Mouse (Mus musculus): ENCODE data around the gene Hgd. TPM values are rescaled to one million over a fixed set of nuclear protein-coding genes. Genes with fewer than 3 reads are reported as not detected.

Gene Hgd
- polyA plus RNA-seq, 1 experiment: 0.08 TPM

DNA sequence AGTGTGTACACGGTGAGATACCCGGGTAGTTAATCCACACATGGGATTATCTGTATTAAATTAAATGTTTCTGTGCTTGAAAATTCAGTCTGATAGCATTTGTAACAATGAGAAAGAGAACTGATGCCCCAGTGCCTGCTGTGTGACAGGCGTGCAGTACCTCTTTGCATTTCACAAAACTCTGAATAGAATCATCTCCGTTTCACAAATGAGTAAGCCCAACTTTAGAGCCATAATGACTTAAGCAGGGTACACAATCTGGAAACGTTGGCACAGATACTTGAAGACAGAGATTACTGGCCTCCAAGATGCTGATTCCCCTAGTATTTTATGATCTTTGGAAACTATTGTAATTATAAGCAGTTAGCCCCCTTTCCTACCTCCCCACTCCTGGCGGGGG lies 13.8 kb upstream of the Hgd start:
- Histone ChIP-seq H3K27ac (ENCODE audit: insufficient read depth, low read depth, low read length) (no peak overlapping the region), H3K4me1 (ENCODE audit: control insufficient read depth, insufficient read depth, insufficient read length, low read length) (no peaks in the 10 kb centered on the region), H3K4me3 (ENCODE audit: low read depth, low read length) (no peak overlapping the region), H3K36me3 (ENCODE audit: control insufficient read depth, insufficient read depth, low read length) (peaks cover 18% of the 10 kb centered on the region), H3K27me3 (ENCODE audit: control insufficient read depth, insufficient read depth, low read length) (no peaks in the 10 kb centered on the region)
- WGBS: 78% methylated on average over 6 of the region's 6 CpGs
- TF ChIP-seq CTCF (IDR thresholded peaks at IDR 0.05; ENCODE audit: extremely low read depth, insufficient read length, insufficient replicate concordance, low read depth, low read length) (no peak), POLR2A (IDR thresholded peaks at IDR 0.05; ENCODE audit: low read depth, low read length) (no peak)

DNA sequence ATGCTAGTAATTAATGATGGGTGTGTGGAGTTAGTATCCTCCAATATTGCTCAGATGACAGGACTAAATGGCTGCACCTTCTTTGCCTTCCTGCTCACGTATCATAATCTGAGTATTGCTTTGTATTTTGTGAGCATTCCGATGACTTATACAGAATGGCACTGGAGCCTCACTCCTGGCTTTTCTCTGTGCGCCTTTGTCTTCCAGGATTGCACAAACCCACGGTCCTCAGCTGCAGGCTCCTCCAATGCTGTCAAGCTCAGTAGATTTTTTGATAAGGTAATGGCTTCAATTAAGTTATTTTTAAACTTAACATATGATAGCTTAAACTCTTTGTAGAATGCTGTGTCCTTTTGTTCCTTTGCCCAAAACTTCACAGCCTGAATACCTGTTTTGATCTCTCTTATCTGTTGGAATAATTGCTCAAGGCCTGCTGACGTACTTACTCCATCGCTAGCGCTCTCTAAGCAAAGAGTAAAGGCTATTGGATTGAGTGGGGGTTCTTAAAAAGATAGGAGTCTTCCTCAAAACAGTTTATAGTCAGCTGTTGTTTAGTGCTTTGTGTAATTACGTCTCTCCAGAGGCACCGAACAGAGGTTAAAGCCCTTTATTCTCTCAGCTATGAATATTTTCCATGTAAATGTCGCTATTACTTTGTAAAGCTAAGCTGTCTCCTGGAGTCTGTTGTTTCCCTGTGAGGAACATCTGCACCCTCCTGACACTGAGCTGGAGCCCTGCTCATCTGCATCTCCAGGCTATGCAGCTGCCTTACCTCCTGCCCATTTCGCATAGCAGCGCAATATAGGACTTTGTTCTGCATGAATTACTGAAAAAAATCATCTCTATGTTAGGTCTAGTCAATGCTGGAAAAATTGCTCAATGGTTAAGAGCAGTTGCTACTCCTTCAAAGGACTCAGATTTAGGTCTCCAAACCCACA lies 12.6 kb upstream of the Hgd start:
- WGBS: 87% methylated on average over 12 of the region's 12 CpGs

DNA sequence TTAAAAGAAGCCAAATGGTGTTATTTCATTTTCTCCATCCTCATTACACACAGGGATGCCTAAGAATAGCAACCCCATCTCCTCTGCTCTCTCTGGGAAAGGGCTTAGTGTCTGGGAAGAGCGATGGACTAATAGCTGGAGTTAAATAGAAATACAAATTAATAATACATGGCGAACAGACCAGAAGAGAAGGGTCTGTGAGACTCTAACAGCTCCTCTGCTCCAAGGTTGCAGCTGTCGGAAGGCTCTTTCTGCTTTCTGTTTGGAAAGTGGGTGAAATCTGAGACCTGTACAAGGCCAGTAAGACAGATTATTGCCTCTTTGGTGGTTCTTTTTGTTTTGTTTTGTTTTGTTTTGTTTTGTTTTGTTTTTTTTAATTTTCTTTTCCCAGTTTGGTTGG lies 8.4 kb upstream of the Hgd start:
- TF ChIP-seq CTCF (IDR thresholded peaks at IDR 0.05; ENCODE audit: extremely low read depth, insufficient read length, insufficient replicate concordance, low read depth, low read length) (no peak), POLR2A (IDR thresholded peaks at IDR 0.05; ENCODE audit: low read depth, low read length) (no peak)

More for the DNA sequence above, 12.6 kb upstream of the Hgd start:
- no peak for TF ChIP-seq POLR2A (IDR thresholded peaks at IDR 0.05; ENCODE audit: low read depth, low read length)
- TF ChIP-seq CTCF (IDR thresholded peaks at IDR 0.05; ENCODE audit: extremely low read depth, insufficient read length, insufficient replicate concordance, low read depth, low read length): no peak
- Histone ChIP-seq H3K4me3 (ENCODE audit: low read depth, low read length) (no peak overlapping the region), H3K27ac (ENCODE audit: insufficient read depth, low read depth, low read length) (no peak overlapping the region), H3K27me3 (ENCODE audit: control insufficient read depth, insufficient read depth, low read length) (no peaks in the 10 kb centered on the region), H3K4me1 (ENCODE audit: control insufficient read depth, insufficient read depth, insufficient read length, low read length) (no peaks in the 10 kb centered on the region), H3K36me3 (ENCODE audit: control insufficient read depth, insufficient read depth, low read length) (peaks cover 23% of the 10 kb centered on the region)

DNA sequence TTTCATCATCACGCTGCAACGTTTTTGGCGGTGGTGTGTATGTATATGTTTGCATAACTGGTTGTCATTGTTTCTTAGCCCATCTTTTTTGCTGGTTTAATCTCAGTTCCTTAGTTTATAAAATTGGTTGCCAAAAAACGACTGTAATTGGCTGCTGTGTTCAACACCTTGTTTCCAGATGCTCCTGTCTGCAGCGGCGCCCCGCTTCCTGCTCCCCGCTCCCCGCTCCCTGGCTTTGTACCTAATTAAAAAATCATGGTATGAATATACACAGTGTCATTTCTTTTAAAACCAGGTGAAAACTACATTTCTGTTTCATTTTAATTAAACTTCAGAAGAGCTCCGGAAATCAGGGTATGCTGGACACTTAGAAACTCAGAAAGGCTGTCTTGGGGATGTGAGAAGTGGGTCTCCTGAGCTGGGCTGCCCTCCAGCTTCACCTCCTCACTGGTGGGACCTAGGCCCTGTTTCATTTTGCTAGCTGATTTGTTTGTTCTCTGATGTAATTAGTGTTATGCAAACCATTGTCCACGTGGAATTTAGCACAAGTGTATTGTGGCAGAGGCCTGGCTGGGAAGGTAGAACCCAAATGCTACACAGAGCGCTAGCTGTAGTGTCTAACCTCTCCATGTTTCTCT lies 7.7 kb upstream of the Hgd start:
- no peaks in the 10 kb centered on the region for H3K4me1 ChIP-seq (ENCODE audit: control insufficient read depth, insufficient read depth, insufficient read length, low read length)
- H3K27ac ChIP-seq (ENCODE audit: insufficient read depth, low read depth, low read length): no peak overlapping the region
- TF ChIP-seq POLR2A (IDR thresholded peaks at IDR 0.05; ENCODE audit: low read depth, low read length): no peak
- TF ChIP-seq CTCF (IDR thresholded peaks at IDR 0.05; ENCODE audit: extremely low read depth, insufficient read length, insufficient replicate concordance, low read depth, low read length): no peak
- no peak overlapping the region for H3K4me3 ChIP-seq (ENCODE audit: low read depth, low read length)
- 91% methylated on average over 12 of the region's 12 CpGs for WGBS
- peaks cover 15% of the 10 kb centered on the region for H3K36me3 ChIP-seq (ENCODE audit: control insufficient read depth, insufficient read depth, low read length)
- no peaks in the 10 kb centered on the region for H3K27me3 ChIP-seq (ENCODE audit: control insufficient read depth, insufficient read depth, low read length)

More for the DNA sequence above, 8.4 kb upstream of the Hgd start:
- H3K4me1 ChIP-seq (ENCODE audit: control insufficient read depth, insufficient read depth, insufficient read length, low read length): no peaks in the 10 kb centered on the region
- WGBS: 89% methylated on average over 3 of the region's 3 CpGs
- H3K27me3 ChIP-seq (ENCODE audit: control insufficient read depth, insufficient read depth, low read length): no peaks in the 10 kb centered on the region
- no peak overlapping the region for H3K27ac ChIP-seq (ENCODE audit: insufficient read depth, low read depth, low read length)
- no peak overlapping the region for H3K4me3 ChIP-seq (ENCODE audit: low read depth, low read length)
- H3K36me3 ChIP-seq (ENCODE audit: control insufficient read depth, insufficient read depth, low read length): peaks cover 18% of the 10 kb centered on the region

DNA sequence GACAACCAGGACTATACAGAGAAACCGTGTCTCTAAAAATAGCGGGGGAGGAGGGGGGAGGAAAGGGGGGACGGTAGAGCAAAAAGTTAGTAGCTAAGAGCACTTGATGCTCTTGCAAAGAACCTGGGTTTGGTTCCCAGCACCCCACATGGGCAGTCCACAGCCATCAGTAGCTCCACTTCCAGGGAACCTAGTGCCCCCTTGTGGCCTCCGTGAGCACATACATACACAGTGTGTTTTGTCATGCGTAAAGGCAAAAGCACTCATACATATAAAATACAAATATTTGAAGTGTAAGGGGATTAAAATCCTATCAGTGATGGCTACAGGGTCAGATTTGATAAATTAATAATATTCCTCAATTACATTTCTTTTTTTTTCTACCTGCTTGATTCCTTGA lies 6.9 kb upstream of the Hgd start:
- 92% methylated on average over 5 of the region's 5 CpGs for WGBS
- TF ChIP-seq CTCF (IDR thresholded peaks at IDR 0.05; ENCODE audit: extremely low read depth, insufficient read length, insufficient replicate concordance, low read depth, low read length) (peak; percentile 33; the same call in 1 of the 2 replicates), POLR2A (IDR thresholded peaks at IDR 0.05; ENCODE audit: low read depth, low read length) (no peak)
- no peak overlapping the region for H3K4me3 ChIP-seq (ENCODE audit: low read depth, low read length)
- H3K36me3 ChIP-seq (ENCODE audit: control insufficient read depth, insufficient read depth, low read length): peaks cover 15% of the 10 kb centered on the region
- no peaks in the 10 kb centered on the region for H3K4me1 ChIP-seq (ENCODE audit: control insufficient read depth, insufficient read depth, insufficient read length, low read length)
- H3K27ac ChIP-seq (ENCODE audit: insufficient read depth, low read depth, low read length): no peak overlapping the region
- no peaks in the 10 kb centered on the region for H3K27me3 ChIP-seq (ENCODE audit: control insufficient read depth, insufficient read depth, low read length)

DNA sequence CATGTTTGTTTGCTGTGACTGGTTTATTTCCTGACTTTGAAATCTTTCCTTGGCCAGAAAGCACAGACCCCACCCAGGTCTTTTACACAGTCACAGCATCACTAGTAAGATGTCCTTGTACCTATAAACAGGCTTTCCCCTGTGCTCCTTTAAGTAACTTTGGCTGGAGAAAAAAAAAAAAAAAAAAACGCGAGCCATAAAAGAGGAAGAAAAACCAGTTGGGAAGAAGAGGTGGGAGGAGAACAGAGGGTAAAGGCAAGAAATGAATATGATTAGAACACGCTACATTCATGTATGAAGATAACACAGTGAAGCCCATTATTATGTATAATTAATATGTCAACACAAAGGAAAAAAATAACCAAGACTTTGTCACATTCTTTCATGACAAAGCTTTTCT lies 4.6 kb upstream of the Hgd start:
- Histone ChIP-seq H3K4me3 (ENCODE audit: low read depth, low read length) (no peak overlapping the region), H3K27ac (ENCODE audit: insufficient read depth, low read depth, low read length) (no peak overlapping the region), H3K36me3 (ENCODE audit: control insufficient read depth, insufficient read depth, low read length) (peaks cover 13% of the 10 kb centered on the region), H3K4me1 (ENCODE audit: control insufficient read depth, insufficient read depth, insufficient read length, low read length) (no peaks in the 10 kb centered on the region), H3K27me3 (ENCODE audit: control insufficient read depth, insufficient read depth, low read length) (no peaks in the 10 kb centered on the region)
- 30% methylated on average over 3 of the region's 3 CpGs for WGBS
- no peak for TF ChIP-seq CTCF (IDR thresholded peaks at IDR 0.05; ENCODE audit: extremely low read depth, insufficient read length, insufficient replicate concordance, low read depth, low read length)
- no peak for TF ChIP-seq POLR2A (IDR thresholded peaks at IDR 0.05; ENCODE audit: low read depth, low read length)

DNA sequence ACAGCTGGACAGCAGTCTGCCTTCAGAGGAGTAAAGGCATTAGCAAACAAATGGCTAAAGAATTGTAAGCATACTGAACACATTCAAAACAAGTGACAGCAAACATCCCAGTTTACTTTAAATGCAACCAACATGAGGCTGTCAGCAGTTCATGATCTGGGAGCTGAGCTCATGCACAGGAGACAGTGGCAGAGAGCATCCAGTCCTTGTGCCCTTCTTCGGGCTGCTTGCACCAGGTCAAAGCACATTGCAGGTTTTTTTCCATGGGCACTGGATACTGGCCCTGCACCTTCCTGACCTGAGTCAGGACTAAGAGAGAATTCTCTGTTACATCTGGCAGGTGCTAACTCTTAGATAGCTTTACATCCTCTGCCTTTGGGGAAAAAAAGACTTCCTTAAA lies 362 bp upstream of the Hgd start:
- TF ChIP-seq CTCF (IDR thresholded peaks at IDR 0.05; ENCODE audit: extremely low read depth, insufficient read length, insufficient replicate concordance, low read depth, low read length) (no peak), POLR2A (IDR thresholded peaks at IDR 0.05; ENCODE audit: low read depth, low read length) (no peak)
- H3K4me3 ChIP-seq (ENCODE audit: low read depth, low read length): no peak overlapping the region
- 62% methylated on average over 1 of the region's 1 CpGs for WGBS
- no peaks in the 10 kb centered on the region for H3K27me3 ChIP-seq (ENCODE audit: control insufficient read depth, insufficient read depth, low read length)
- H3K4me1 ChIP-seq (ENCODE audit: control insufficient read depth, insufficient read depth, insufficient read length, low read length): peaks cover 11% of the 10 kb centered on the region; the same call in 1 of the 2 replicates
- H3K27ac ChIP-seq (ENCODE audit: insufficient read depth, low read depth, low read length): no peak overlapping the region
- H3K36me3 ChIP-seq (ENCODE audit: control insufficient read depth, insufficient read depth, low read length): no peaks in the 10 kb centered on the region

Measured in small intestine, adult 2 months (tissue).